Mouse (Mus musculus) ovary, postnatal 10 days (tissue): Measurements from ENCODE around the gene 2900011O08Rik.

ENCODE experiments used
- DNase-seq: peaks from one replicate; pipeline ENCODE4 v3.0.0; 2022; ENCODE audit warnings: low spot score

Gene 2900011O08Rik

DNA sequence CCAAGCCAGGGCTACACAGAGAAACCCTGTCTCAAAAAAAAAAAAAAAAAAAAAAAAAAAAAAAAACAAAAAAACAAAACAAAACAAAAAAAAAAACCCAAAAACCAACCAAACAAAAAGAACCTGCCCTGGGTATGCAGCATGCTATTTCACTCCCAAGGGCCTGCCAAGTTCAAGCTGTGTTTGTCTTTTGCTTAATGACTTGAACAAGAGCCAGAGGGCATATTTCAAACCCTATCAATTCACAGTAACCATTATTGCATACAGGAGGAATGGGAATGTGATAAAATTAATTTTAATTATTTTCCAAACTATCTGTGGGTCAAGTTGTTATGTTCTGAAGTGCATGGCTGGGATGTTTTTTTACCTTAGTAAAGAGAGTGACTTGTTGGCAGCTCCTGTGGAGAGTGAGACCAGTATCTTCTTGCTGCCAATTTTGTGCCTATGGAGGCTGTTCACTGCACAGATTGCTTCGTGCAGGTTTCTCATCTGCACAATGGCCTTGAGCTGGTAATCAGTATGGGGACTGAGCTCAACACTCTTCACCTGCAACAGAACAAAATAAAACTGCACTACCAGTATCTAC lies 151.7 kb downstream of the 2900011O08Rik start:
- no peak for DNase-seq

DNA sequence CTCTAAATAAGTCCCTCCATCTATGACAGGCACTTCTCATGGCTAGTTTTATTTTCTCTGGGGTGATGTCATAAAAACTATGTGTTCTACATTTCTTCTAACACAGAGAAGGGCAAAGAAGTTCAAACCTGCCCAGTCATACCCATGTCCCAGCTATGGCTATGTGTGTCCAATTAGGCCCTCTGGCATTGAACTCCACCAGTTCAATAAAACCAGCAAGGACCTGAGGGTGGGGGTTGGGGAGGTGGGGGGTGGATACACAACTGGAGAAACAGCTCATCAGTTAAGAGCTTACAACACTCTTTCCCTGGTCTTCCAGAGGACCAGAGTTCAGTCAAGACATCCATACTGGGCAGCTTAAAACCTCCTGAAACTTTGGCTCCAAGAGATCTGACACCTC lies 152.7 kb downstream of the 2900011O08Rik start:
- DNase-seq = no peak

DNA sequence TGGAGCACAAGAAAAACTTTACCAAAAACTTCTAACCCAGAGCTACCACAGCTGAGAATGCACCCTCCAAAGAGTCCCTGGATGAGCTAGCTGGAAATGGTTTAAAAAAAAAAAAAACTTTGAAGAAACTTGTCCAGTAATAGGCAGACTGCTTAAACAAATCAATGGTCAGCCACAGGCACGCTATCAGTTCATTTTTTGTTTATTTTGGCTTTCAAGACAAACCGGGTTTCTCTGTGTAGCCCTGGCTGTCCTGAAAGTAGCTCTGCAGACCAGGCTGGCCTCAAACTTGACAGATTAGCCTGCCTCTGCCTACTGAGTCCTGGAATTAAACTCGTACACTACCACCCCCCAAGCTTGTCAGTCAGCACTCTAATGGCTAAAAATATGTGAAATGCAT lies 156.9 kb downstream of the 2900011O08Rik start:
- DNase-seq = no peak

DNA sequence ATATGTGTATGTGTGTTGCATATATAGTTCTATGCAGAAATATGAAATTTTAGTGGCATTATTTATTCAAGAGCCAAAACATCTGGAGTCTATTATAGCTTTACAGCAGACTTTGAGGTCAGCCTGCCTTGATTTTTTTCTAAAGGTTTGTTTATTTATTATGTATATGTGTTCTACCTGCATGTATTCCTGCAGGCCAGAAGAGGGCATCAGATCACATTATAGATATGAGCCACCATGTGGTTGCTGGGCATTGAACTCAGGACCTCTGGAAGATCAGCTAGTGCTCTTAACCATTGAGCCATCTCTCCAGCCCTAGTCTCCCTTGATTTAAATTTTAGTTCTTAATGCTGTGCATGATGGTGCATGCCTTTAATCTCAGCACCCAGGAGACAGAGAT lies 161.3 kb downstream of the 2900011O08Rik start:
- DNase-seq = no peak
